Mouse (Mus musculus): ENCODE measurements around the gene Wdr38. TPM values are rescaled to one million over a fixed set of nuclear protein-coding genes. Genes with fewer than 3 reads are reported as not detected.
A peak's percentile ranks its signal among the peaks of the same experiment; 100 is the strongest.

Wdr38 gene
- polyA plus RNA-seq, 1 experiment: 1.2 TPM

DNA sequence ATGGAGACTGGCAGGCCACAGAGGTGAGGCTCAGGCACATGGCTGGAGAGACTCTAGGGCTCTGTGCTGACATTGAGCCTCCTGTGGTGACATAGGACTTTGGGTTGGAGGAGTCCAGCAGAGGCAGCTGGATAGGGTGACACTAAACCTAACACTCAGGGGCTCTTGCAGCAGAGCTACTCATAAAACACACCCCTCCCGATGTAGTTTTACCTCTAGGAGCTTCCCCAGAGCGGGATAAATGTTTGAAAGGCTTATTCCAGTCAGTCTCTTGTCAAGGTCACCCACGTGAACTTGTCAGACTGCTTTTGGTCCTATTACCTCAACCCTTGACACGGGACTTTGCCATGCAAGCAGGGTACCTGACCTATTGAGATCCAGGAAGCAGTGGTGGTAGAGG, 2.1 kb downstream of the Wdr38 start:
- TF ChIP-seq CTCF (IDR thresholded peaks at IDR 0.05; ENCODE audit: borderline replicate concordance, extremely low read depth, insufficient read depth, insufficient read length) (no peak), POLR2A (IDR thresholded peaks at IDR 0.05; ENCODE audit: borderline replicate concordance, extremely low read depth, insufficient read depth, insufficient read length, poor library complexity, severe bottlenecking) (no peak)
- no peak for DNase-seq (ENCODE audit: low read depth)

DNA sequence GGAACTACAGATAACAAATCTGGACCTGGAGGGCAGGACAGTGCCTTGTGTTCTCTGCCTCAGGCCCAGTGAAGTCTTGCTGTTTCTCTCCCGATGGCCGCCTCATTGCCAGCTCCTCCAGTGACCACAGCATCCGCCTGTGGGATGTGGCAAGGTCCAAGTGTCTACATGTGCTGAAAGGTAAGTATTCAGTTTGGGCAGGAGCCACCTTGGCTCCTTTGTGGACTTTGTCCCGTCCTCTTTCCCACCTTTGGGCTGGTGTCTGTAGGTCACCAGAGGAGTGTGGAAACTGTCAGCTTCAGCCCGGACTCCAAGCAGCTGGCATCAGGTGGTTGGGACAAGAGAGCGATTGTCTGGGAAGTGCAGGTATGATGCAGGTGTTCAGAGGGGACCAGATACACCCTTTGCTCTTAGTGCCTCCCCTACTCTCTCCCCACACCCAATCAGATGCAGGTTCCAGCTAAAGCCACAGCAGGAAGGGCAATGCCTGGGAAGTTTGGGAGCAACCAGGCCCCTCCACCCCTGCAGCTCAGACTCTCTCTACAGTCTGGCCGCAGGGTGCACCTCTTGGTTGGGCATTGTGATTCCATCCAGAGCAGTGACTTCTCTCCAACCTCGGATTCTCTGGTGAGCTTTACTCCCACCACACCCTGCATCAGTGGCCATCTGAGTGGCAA, 2.8 kb downstream of the Wdr38 start:
- no peak for TF ChIP-seq CTCF (IDR thresholded peaks at IDR 0.05; ENCODE audit: borderline replicate concordance, extremely low read depth, insufficient read depth, insufficient read length)
- TF ChIP-seq POLR2A (IDR thresholded peaks at IDR 0.05; ENCODE audit: borderline replicate concordance, extremely low read depth, insufficient read depth, insufficient read length, poor library complexity, severe bottlenecking): no peak
- DNase-seq (ENCODE audit: low read depth): no peak

DNA sequence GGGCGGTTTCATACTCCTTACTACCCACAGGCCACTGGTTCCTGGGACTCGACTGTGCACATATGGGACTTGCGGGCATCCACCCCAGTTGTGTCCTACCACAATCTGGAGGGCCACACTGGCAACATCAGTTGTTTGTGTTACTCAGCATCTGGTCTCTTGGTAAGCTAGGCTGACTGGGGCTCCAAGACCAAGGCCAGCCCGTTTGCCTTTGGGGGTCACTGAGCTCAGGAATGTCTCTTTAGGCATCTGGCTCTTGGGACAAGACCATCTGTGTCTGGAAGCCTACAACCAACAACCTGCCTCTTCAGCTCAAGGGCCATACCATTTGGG, 3.3 kb downstream of the Wdr38 start:
- TF ChIP-seq POLR2A (IDR thresholded peaks at IDR 0.05; ENCODE audit: borderline replicate concordance, extremely low read depth, insufficient read depth, insufficient read length, poor library complexity, severe bottlenecking) (no peak), CTCF (IDR thresholded peaks at IDR 0.05; ENCODE audit: borderline replicate concordance, extremely low read depth, insufficient read depth, insufficient read length) (no peak)
- no peak for DNase-seq (ENCODE audit: low read depth)

DNA sequence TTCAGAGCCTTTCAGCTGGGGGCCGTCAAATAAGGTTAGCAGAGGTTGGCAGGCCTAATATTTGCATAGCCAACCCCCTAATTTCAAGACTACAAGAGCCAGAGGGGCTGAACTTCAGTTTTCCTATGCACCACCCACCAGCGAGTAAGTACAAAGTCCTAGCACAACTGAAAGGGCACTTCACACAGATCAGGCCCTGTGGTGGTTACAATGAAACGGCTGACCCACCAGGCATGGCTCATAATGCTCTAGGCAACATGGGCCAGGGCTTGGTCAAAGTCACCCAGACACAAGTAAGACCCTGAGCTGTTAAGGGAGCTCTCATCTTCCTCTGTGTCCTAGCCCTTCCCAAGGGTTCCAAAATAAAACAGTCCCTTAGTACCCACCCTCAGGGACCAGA, 4.6 kb downstream of the Wdr38 start:
- TF ChIP-seq POLR2A (IDR thresholded peaks at IDR 0.05; ENCODE audit: borderline replicate concordance, extremely low read depth, insufficient read depth, insufficient read length, poor library complexity, severe bottlenecking) (no peak), CTCF (IDR thresholded peaks at IDR 0.05; ENCODE audit: borderline replicate concordance, extremely low read depth, insufficient read depth, insufficient read length) (no peak)
- no peak for DNase-seq (ENCODE audit: low read depth)

DNA sequence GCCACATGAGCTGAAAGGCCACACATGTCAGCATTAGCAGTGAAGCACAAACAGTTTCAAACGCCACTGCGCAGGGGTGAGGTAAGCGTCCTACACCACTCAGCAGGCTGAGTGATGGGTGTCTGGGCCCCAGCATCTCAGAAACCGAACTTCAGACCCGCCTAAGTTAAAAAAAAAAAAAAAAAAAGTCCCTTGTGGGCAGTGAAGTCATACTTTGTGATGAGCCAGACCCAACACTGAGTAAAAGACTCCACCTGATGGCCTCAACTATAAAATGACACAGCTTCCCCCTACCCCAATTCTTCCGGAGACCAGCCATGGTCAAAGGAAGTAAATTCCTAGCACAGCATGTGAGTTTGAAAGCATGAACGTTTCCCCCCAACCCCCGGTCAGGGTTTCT, 5.8 kb downstream of the Wdr38 start:
- TF ChIP-seq CTCF (IDR thresholded peaks at IDR 0.05; ENCODE audit: borderline replicate concordance, extremely low read depth, insufficient read depth, insufficient read length) (no peak), POLR2A (IDR thresholded peaks at IDR 0.05; ENCODE audit: borderline replicate concordance, extremely low read depth, insufficient read depth, insufficient read length, poor library complexity, severe bottlenecking) (no peak)
- no peak for DNase-seq (ENCODE audit: low read depth)

DNA sequence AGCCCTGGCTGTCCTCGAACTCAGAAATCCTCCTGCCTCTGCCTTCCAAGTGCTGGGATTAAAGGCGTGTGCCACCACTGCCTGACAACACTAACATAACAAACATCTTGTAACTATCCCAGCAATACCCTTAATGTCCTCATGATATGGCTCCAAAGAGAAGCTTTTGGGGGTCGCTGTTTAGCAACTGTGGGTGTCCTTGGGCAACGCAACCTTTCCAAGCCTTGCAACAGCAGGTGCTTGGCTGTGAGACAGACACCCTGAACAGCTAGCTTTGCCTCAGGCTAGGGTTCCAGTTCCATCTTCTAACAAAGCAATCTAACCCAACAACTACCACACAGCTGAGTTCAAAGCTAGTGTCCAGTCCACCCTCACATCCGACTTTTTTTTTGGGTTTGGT, 6.2 kb downstream of the Wdr38 start:
- no peak for DNase-seq (ENCODE audit: low read depth)
- no peak for TF ChIP-seq CTCF (IDR thresholded peaks at IDR 0.05; ENCODE audit: borderline replicate concordance, extremely low read depth, insufficient read depth, insufficient read length)
- no peak for TF ChIP-seq POLR2A (IDR thresholded peaks at IDR 0.05; ENCODE audit: borderline replicate concordance, extremely low read depth, insufficient read depth, insufficient read length, poor library complexity, severe bottlenecking)

DNA sequence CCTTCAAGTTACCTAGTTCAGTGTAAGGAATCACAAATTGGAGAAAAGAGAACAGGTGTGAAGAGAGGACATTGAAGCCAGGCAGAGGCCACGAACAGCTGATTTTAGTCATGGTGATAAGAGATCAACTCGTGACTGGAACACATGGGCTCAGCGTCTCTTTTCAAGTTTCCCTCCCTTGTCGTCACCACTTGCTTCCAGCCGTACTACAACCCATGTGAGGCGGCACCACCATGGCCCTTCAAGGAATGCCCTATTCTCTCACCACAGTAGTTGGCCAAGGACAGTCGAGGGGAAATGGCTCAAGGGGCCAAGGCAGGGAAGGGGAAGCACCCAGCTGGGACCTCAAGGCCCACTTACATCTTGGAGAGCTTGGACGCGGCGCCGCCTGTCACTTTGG, 7.1 kb downstream of the Wdr38 start:
- TF ChIP-seq POLR2A (IDR thresholded peaks at IDR 0.05; ENCODE audit: borderline replicate concordance, extremely low read depth, insufficient read depth, insufficient read length, poor library complexity, severe bottlenecking) (no peak), CTCF (IDR thresholded peaks at IDR 0.05; ENCODE audit: borderline replicate concordance, extremely low read depth, insufficient read depth, insufficient read length) (no peak)
- peak; percentile 57 for DNase-seq (ENCODE audit: low read depth)

DNA sequence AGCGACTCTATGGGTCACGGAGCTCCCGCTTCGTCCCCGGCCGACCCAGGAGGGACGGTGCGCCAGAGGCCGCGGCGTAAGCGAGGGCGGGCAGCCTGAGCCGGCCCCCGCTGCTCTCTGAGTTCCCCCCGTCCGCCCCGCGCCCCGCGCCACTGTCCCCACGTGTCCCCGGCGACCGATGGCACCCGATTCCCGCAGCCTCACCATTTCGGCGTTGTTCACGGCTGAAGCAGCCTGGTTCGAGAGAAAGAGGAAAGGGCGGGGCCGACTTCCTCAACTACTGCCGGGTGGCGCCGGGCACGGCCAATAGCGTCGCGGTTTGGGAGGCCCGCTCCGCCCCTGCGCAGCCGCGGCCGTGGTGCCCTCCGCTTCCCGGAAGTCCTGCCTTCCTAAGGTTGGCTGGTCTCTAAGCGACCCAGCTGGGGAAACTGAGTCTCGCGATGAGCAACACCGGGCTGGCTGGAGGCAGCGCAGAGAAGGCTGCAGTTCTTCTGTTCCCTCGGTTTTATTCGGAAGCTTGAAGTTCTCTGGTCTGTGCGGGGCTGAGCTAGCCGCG, 7.7 kb downstream of the Wdr38 start, which contains the start of gene Arpc5l:
TSS of gene Arpc5l (plus strand) at position 469 of the 556 bp plus-strand sequence.
- DNase-seq (ENCODE audit: low read depth): peak; percentile 98

DNA sequence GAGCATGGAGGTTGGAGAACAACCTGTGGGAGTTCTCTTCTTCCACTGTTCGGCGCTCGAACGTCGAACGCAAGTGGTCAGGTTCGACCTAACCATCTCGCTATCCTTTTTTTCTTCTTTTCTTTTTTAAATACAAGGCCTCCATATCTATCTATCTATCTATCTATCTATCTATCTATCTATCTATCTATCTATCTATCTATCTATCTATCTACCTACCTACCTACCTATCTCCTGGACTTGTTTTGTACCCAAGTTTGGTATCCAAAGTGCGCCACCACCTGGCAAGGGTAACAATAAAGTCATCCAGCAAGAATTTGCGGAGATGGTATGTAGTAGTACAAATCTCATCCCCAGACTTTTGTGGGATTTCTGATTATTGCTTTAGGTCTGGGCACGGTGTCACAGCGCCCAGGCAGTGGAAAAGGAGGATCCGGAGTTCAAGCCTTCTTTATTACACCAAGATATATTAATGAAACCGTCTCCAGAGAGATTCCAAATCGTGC, 8.4 kb downstream of the Wdr38 start, which contains the start of gene Rpl35:
TSS of gene Rpl35 (minus strand) at position 51 of the 506 bp plus-strand sequence.
- peak; percentile 44 for DNase-seq (ENCODE audit: low read depth)
- TF ChIP-seq CTCF (IDR thresholded peaks at IDR 0.05; ENCODE audit: borderline replicate concordance, extremely low read depth, insufficient read depth, insufficient read length) (no peak), POLR2A (IDR thresholded peaks at IDR 0.05; ENCODE audit: borderline replicate concordance, extremely low read depth, insufficient read depth, insufficient read length, poor library complexity, severe bottlenecking) (no peak)

More for the DNA sequence above, 7.7 kb downstream of the Wdr38 start, which contains the start of gene Arpc5l:
- TF ChIP-seq POLR2A (IDR thresholded peaks at IDR 0.05; ENCODE audit: borderline replicate concordance, extremely low read depth, insufficient read depth, insufficient read length, poor library complexity, severe bottlenecking) (peak; percentile 56), CTCF (IDR thresholded peaks at IDR 0.05; ENCODE audit: borderline replicate concordance, extremely low read depth, insufficient read depth, insufficient read length) (no peak)

DNA sequence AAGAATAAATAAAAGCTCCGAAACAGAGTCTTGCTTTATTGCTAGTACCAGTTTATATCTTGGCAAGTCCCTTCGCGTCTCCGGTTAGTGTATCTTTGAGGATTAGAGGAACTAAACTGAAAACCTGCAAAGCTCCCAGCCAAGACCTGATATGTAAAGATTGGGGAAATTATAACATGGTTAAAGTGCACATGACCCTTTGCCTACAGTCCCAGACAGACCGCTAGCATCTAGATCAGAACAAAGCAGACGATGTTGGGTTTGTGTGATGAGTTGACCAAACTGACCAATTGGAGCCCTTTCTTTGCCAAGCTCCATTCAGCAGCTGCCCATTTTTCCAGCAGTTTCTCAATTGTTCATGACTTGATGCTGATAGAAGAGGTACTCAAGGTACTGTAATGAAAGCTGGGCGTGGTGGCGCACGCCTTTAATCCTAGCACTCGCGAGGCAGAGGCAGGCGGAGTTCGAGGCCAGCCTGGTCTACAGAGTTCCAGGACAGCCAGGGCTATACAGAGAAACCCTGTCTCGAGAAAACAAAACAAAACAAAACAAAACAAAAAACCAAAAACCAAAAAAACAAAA, 9.0 kb downstream of the Wdr38 start:
- no peak for DNase-seq (ENCODE audit: low read depth)
- TF ChIP-seq POLR2A (IDR thresholded peaks at IDR 0.05; ENCODE audit: borderline replicate concordance, extremely low read depth, insufficient read depth, insufficient read length, poor library complexity, severe bottlenecking): no peak
- TF ChIP-seq CTCF (IDR thresholded peaks at IDR 0.05; ENCODE audit: borderline replicate concordance, extremely low read depth, insufficient read depth, insufficient read length): no peak

DNA sequence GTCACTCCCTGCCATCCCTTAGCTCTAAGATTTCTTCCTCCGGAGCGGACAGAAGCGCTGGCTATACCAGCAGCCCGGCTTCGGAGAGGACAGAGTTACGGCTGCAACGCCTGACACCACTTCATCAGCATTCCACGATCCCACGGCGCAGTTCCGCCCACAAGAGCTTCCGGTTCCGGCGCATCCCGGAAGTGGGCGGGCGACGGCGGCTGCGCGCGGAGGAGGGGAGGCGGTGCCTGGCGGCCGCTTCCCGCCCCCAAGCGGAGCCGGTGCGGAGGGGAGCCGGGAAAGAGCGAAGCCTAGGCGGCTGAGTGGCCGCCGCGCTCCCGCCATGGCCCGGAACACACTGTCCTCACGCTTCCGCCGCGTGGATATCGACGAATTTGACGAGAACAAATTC, 10.6 kb downstream of the Wdr38 start:
- TF ChIP-seq POLR2A (IDR thresholded peaks at IDR 0.05; ENCODE audit: borderline replicate concordance, extremely low read depth, insufficient read depth, insufficient read length, poor library complexity, severe bottlenecking) (peak; percentile 91), CTCF (IDR thresholded peaks at IDR 0.05; ENCODE audit: borderline replicate concordance, extremely low read depth, insufficient read depth, insufficient read length) (no peak)
- peak; percentile 98 for DNase-seq (ENCODE audit: low read depth)
